Mouse (Mus musculus) spleen, postnatal 10 days (tissue): ENCODE results near the gene 1700017N19Rik.

Experiments
- DNase-seq, 2 experiments: peaks; one replicate each; pipeline ENCODE4 v3.0.0; 2021 to 2022; ENCODE audit warnings: low spot score in 2 of 2

The 1700017N19Rik gene

DNA sequence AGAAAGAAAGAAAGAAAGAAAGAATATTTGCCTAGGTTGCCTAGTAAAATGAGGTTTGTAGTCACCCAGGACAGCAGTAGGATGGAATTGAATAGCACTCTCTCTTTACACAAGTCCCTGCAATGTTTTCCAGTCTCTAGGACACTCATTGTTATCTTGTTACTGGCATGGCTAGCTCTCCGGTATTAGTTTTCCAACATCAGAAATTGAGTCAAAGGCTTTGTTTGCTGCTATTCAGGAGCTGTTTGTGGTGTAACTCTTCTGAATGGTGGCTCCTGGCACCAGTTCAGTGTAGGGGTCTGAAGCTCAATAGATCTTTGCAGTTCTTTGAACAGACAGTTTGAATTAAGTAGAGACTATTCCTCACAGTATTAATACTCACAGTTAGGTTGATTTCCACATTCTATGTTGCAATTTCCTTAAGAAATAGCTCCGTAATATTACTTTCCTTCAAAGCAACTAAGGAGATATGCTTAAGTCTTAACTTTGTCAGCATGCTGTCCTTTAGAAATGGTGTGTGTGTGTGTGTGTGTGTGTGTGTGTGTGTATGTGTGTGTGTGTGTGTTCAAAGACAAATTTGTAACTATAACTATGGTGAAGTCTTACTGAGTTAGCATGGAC lies 71.8 kb downstream of the 1700017N19Rik start:
- no peak for DNase-seq
